Mouse (Mus musculus): ENCODE measurements around the gene Ccdc78. TPM values are rescaled to one million over a fixed set of nuclear protein-coding genes. Genes with fewer than 3 reads are reported as not detected.
A peak's percentile ranks its signal among the peaks of the same experiment; 100 is the strongest.

Gene Ccdc78
- polyA plus RNA-seq, 1 experiment from 2014 or later, result 0.04 TPM

DNA sequence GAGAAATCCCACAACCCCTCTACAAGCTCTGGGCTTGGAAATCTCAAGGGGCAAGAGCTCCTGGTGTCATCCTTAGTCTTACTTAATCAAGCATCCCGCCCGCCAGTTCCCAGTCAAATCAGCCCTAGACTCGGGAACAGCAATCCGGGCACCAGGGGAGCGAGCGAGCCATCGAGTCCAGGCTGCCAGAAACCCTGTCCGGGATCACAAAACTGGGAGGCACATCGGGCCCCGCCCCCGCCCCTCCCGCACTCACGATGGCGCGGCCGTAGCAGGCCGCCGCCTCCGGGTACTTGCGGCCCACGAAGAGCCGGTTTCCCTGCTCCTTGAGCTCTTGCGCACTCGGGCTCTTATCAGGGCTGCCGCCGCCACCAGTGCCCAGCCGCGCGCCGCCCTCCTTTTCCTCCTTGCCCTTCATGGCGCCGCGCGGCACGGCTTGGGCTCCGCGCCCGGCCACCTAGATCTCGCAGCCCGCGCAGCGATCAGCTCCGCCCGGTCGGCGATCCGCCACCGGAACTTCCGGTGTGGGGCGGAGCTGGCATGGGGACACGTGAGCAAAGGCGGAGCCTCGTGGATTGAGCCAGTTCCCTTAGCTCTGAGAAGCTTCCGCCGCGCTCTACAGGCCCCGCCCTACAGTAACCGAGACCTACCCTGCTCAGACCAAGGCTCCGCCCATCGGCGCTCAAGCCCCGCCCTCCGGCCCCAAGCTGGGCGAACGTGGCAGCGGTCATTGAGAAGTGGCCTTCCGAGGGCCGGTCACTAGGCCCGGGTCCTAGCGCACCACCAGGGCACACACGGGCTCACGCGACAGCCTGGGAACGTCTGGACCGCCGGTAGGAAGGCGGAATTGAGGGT, 46.3 kb downstream of the Ccdc78 start:
- Histone ChIP-seq H3K27ac (ENCODE audit: low read length) (peak overlapping the region; percentile 97), H3K9me3 (replicated peaks; ENCODE audit: control insufficient read depth, low read length) (no peaks in the 10 kb centered on the region), H3K4me3 (ENCODE audit: low read depth, low read length) (peak overlapping the region; percentile 92), H3K4me1 (ENCODE audit: control insufficient read depth, low read depth, low read length) (peaks cover 80% of the 10 kb centered on the region), H3K9ac (ENCODE audit: low read depth, low read length) (peak overlapping the region; percentile 91), H3K27me3 (ENCODE audit: control insufficient read depth, insufficient read depth, low read depth, low read length) (no peaks in the 10 kb centered on the region), H3K4me2 (ENCODE audit: low read depth, low read length) (peak overlapping the region; percentile 99), H3K36me3 (ENCODE audit: control insufficient read depth, insufficient read depth) (peaks cover 14% of the 10 kb centered on the region)
- under 1% methylated on average over 71 of the region's 77 CpGs for WGBS (ENCODE audit: insufficient replicate concordance)
- peak; percentile 91 for ATAC-seq (ENCODE audit: low read depth)

DNA sequence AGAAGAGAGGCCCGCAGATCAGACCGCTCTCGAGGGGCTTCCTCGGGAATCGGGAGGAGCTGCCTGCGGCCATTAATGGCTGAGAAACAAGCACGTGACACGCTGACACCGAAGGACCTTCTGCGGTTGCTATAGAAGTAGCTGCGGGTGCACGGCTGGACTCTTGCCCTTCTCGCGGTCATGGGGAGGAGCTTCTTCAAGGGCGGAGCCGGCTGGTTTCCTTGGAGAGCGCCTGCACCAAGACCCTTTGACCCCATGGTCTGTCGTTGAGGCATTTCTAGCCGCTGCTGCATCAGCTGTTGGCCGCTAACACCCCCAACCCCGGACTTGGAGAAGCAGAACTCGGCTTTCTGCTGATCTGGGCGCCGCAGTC, 46.9 kb downstream of the Ccdc78 start, which contains the start of gene Stub1:
Gene Stub1 (minus strand): TSS at position 114 of the 373 bp plus-strand sequence.
- H3K27me3 ChIP-seq (ENCODE audit: control insufficient read depth, insufficient read depth, low read depth, low read length), result no peaks in the 10 kb centered on the region
- H3K36me3 ChIP-seq (ENCODE audit: control insufficient read depth, insufficient read depth), result peaks cover 16% of the 10 kb centered on the region
- WGBS (ENCODE audit: insufficient replicate concordance), result under 1% methylated on average over 24 of the region's 24 CpGs
- peak within 1 kb of the TSS; percentile 97 for H3K27ac ChIP-seq (ENCODE audit: low read length)
- ATAC-seq (ENCODE audit: low read depth), result peak; percentile 64
- peak within 1 kb of the TSS; percentile 91 for H3K9ac ChIP-seq (ENCODE audit: low read depth, low read length)
- H3K4me3 ChIP-seq (ENCODE audit: low read depth, low read length), result peak within 1 kb of the TSS; percentile 92
- no peaks in the 10 kb centered on the region for H3K9me3 ChIP-seq (replicated peaks; ENCODE audit: control insufficient read depth, low read length)
- peak within 1 kb of the TSS; percentile 99 for H3K4me2 ChIP-seq (ENCODE audit: low read depth, low read length)
- H3K4me1 ChIP-seq (ENCODE audit: control insufficient read depth, low read depth, low read length), result peaks cover 77% of the 10 kb centered on the region

DNA sequence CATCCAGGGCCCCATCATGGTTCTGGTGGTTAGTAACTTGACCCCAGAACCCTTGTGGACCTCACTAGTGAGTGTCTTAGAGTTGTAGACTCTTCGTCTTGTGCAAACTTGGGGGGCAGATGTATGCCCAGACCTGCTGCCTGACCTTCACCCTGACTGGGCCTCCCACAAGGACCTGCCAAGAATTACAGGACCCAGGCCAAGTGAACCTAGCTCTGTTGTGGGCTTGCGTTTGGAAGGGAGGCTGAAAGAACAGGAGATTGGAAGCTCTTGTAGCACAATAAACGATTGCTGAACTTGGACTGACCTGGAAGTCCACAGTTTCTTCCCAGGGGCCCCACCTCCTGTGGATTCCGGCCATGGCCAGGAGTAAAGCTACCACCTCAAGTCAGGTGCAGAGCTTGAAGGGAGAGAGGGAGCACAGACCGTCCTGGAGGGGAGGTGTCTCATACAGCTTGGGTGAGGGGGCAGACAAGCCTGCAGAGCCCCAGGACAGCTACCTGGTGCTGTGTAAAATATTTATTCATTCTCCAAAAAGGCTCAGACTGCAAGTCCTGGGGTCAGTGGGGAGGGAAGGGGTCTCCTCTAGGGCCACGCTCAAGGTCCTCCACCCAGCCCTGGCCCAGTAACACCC, 47.7 kb downstream of the Ccdc78 start:
- Histone ChIP-seq H3K27ac (ENCODE audit: low read length) (peak overlapping the region; percentile 97), H3K9me3 (replicated peaks; ENCODE audit: control insufficient read depth, low read length) (no peaks in the 10 kb centered on the region), H3K9ac (ENCODE audit: low read depth, low read length) (peak overlapping the region; percentile 91), H3K27me3 (ENCODE audit: control insufficient read depth, insufficient read depth, low read depth, low read length) (no peaks in the 10 kb centered on the region), H3K4me3 (ENCODE audit: low read depth, low read length) (peak overlapping the region; percentile 92), H3K4me1 (ENCODE audit: control insufficient read depth, low read depth, low read length) (peaks cover 73% of the 10 kb centered on the region), H3K4me2 (ENCODE audit: low read depth, low read length) (peak overlapping the region; percentile 99), H3K36me3 (ENCODE audit: control insufficient read depth, insufficient read depth) (peaks cover 18% of the 10 kb centered on the region)
- ATAC-seq (ENCODE audit: low read depth), result no peak
- 31% methylated on average over 6 of the region's 6 CpGs for whole genome bisulfite sequencing (ENCODE audit: insufficient replicate concordance)

DNA sequence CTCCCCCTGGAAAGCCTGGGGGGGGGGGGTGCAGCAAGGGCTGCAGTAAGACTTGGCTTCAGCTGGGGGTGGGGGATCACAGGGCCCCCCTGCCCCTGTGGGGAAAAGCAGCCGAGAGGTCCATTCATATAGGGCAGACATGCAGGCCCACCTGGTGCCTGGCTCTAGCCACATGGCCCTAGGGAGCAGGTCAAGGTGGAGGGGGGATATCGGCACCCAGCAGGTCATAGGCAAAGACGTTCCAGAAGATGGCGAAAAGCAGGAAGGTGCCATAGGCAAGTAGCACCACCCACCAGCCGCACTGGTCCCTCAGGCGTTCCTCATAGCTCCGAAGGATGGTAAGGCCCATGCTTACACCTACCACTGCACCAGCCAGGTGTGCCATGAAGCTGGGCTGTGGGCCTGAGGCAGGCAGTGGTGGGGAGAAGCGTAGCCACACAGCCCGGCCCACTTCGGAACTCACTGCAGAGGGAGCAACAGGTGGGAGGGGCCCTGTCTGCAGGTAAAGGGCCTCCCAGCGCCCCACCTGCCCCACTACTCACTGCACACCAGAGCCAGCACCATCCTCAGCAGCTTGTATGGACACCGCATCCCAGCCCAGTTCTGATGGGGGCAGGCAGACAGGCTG, 48.3 kb downstream of the Ccdc78 start:
- Histone ChIP-seq H3K4me2 (ENCODE audit: low read depth, low read length) (peak overlapping the region; percentile 99), H3K4me3 (ENCODE audit: low read depth, low read length) (peak overlapping the region; percentile 92), H3K36me3 (ENCODE audit: control insufficient read depth, insufficient read depth) (peaks cover 24% of the 10 kb centered on the region), H3K9ac (ENCODE audit: low read depth, low read length) (peak overlapping the region; percentile 91), H3K27me3 (ENCODE audit: control insufficient read depth, insufficient read depth, low read depth, low read length) (no peaks in the 10 kb centered on the region), H3K4me1 (ENCODE audit: control insufficient read depth, low read depth, low read length) (peaks cover 68% of the 10 kb centered on the region), H3K9me3 (replicated peaks; ENCODE audit: control insufficient read depth, low read length) (no peaks in the 10 kb centered on the region), H3K27ac (ENCODE audit: low read length) (no peak overlapping the region)
- 75% methylated on average over 12 of the region's 12 CpGs for WGBS (ENCODE audit: insufficient replicate concordance)
- ATAC-seq (ENCODE audit: low read depth), result no peak

DNA sequence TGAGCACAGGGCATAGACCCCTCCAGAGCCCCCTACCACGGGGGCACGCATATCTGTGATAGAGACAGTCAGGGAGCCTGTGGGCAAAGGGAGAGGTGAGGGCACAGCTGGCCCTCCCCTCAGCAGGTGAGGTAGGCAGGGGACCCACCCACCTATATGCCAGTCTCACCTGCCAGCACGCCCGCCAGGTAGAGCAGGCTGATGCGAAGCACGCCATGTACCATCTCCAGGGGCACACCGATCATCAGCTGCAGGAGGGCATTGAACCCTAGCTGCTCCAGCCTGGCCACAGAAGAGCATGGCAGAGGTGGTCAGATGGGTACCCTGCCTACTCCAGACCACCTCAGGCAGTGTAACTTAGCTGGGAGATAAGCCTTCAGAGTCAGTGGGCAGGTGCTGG, 48.9 kb downstream of the Ccdc78 start:
- H3K4me3 ChIP-seq (ENCODE audit: low read depth, low read length), result no peak overlapping the region
- H3K4me1 ChIP-seq (ENCODE audit: control insufficient read depth, low read depth, low read length), result peaks cover 64% of the 10 kb centered on the region
- no peak overlapping the region; the same call in 1 of the 2 replicates for H3K4me2 ChIP-seq (ENCODE audit: low read depth, low read length)
- no peak for ATAC-seq (ENCODE audit: low read depth)
- 87% methylated on average over 7 of the region's 7 CpGs for WGBS (ENCODE audit: insufficient replicate concordance)
- H3K36me3 ChIP-seq (ENCODE audit: control insufficient read depth, insufficient read depth), result peaks cover 27% of the 10 kb centered on the region
- no peaks in the 10 kb centered on the region for H3K9me3 ChIP-seq (replicated peaks; ENCODE audit: control insufficient read depth, low read length)
- no peak overlapping the region for H3K27ac ChIP-seq (ENCODE audit: low read length)
- H3K9ac ChIP-seq (ENCODE audit: low read depth, low read length), result no peak overlapping the region
- H3K27me3 ChIP-seq (ENCODE audit: control insufficient read depth, insufficient read depth, low read depth, low read length), result no peaks in the 10 kb centered on the region

DNA sequence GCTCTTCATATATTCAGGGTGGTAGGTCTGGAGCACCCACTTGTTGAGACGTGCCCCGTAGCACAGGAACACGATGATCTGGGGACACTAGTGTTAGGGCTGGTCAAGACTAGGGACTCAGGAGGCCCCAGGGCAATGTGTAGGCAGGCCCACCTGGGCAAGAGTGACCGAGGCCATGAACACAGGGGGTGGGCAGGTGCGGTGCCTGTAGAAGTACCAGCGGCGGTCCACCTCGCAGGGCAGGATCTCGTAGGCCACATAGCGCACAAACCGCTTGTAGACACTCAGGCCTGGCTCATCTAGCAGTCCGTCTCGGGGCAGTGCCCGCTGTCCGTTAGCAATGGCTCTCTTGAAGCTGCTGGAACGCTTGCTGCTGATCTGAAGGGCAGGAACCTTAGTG, 49.4 kb downstream of the Ccdc78 start:
- H3K36me3 ChIP-seq (ENCODE audit: control insufficient read depth, insufficient read depth), result peaks cover 27% of the 10 kb centered on the region
- H3K27ac ChIP-seq (ENCODE audit: low read length), result no peak overlapping the region
- H3K9ac ChIP-seq (ENCODE audit: low read depth, low read length), result no peak overlapping the region
- 83% methylated on average over 16 of the region's 16 CpGs for WGBS (ENCODE audit: insufficient replicate concordance)
- no peak overlapping the region for H3K4me2 ChIP-seq (ENCODE audit: low read depth, low read length)
- no peaks in the 10 kb centered on the region for H3K27me3 ChIP-seq (ENCODE audit: control insufficient read depth, insufficient read depth, low read depth, low read length)
- peaks cover 60% of the 10 kb centered on the region for H3K4me1 ChIP-seq (ENCODE audit: control insufficient read depth, low read depth, low read length)
- ATAC-seq (ENCODE audit: low read depth), result no peak
- H3K4me3 ChIP-seq (ENCODE audit: low read depth, low read length), result no peak overlapping the region
- no peaks in the 10 kb centered on the region for H3K9me3 ChIP-seq (replicated peaks; ENCODE audit: control insufficient read depth, low read length)

DNA sequence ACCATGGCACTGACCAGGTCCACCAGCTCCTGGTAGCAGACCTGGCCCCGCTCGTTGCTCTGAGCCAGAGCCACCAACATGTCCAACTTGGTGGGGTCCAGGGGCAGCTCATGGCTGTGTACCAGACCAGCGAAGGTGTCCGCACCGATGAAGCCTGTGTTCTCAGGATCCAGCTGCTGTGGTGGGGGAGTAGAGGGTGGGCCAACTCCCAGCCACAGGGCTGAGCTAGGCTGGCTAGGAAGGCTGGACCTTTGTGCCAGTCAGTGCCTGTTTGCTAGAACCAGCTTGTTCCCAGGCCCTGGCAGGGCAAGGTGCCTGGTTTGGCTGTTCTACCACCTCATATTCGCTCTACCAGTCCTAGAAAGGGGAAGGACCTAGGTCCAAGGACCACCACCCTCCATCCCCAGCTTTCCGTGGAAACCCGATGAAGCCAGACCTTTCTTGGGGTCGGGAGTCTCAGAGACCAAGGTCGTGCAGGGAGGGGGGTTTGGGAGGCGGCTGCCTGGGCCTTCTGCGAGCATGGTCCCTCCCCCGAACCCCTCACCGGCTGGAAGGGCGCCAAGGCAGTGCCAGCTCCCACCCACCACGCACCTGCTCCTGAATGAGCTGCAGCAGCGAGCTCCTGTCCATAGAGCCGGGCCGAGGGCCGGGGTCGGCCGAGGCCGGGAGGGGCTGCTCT, 50.2 kb downstream of the Ccdc78 start:
- WGBS (ENCODE audit: insufficient replicate concordance), result 25% methylated on average over 23 of the region's 23 CpGs
- peak overlapping the region; percentile 56 for H3K9ac ChIP-seq (ENCODE audit: low read depth, low read length)
- H3K4me1 ChIP-seq (ENCODE audit: control insufficient read depth, low read depth, low read length), result peaks cover 53% of the 10 kb centered on the region
- H3K4me2 ChIP-seq (ENCODE audit: low read depth, low read length), result peak overlapping the region; percentile 66
- no peaks in the 10 kb centered on the region for H3K27me3 ChIP-seq (ENCODE audit: control insufficient read depth, insufficient read depth, low read depth, low read length)
- H3K27ac ChIP-seq (ENCODE audit: low read length), result no peak overlapping the region
- peak overlapping the region; percentile 36 for H3K4me3 ChIP-seq (ENCODE audit: low read depth, low read length)
- no peak for ATAC-seq (ENCODE audit: low read depth)
- H3K36me3 ChIP-seq (ENCODE audit: control insufficient read depth, insufficient read depth), result peaks cover 27% of the 10 kb centered on the region
- no peaks in the 10 kb centered on the region for H3K9me3 ChIP-seq (replicated peaks; ENCODE audit: control insufficient read depth, low read length)

DNA sequence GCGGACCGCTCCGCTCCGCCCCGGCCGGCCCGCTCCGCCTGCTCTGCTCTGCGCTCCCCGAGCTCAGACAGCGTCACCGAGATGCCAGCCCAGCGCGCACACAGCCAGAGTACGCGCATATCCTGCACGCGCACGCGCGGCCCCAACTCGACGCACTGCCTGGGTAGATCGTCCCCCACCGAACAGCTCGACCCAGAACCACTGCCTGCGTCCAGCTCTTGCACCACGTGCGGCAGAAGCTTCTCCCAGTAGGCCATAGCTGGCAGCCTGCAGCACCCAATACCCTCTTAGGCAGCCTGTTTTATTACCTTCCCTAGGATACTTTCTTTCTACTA, 50.7 kb downstream of the Ccdc78 start, which contains the start of gene Rhbdl1:
Gene Rhbdl1 (minus strand): TSS at position 220 of the 335 bp plus-strand sequence.
- Histone ChIP-seq H3K27me3 (ENCODE audit: control insufficient read depth, insufficient read depth, low read depth, low read length) (no peaks in the 10 kb centered on the region), H3K4me1 (ENCODE audit: control insufficient read depth, low read depth, low read length) (peaks cover 48% of the 10 kb centered on the region), H3K4me2 (ENCODE audit: low read depth, low read length) (peak within 1 kb of the TSS; percentile 66), H3K9me3 (replicated peaks; ENCODE audit: control insufficient read depth, low read length) (no peaks in the 10 kb centered on the region), H3K36me3 (ENCODE audit: control insufficient read depth, insufficient read depth) (peaks cover 32% of the 10 kb centered on the region), H3K4me3 (ENCODE audit: low read depth, low read length) (peak within 1 kb of the TSS; percentile 36), H3K9ac (ENCODE audit: low read depth, low read length) (peak within 1 kb of the TSS; percentile 56), H3K27ac (ENCODE audit: low read length) (0 out of 2 replicates have a peak within 1 kb of the TSS, but pooled peaks have one; percentile 9)
- ATAC-seq (ENCODE audit: low read depth), result no peak
- 3% methylated on average over 29 of the region's 29 CpGs for WGBS (ENCODE audit: insufficient replicate concordance)

Measured in liver, embryonic 16.5 days (tissue).